ENCODE assay signal across 9 mouse cellular contexts in the genomic region with DNA sequence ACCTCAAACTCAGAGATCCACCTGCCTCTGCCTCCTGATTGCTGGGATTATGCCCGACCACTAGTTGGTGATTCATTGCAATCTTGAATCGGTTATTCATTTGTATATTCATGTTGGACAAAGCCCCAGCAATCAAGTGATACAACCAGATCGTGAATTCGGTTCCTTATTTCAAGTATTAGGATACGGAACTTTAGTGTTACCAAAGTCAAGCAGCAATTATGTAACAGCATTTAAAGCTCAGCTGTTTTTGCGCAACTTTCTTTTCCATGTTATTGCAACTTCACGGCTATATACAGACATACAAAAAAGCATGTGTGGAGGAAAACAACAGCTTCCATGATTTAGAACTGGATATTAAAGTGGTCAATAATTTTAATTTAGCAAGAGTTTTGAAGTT. TPM values are rescaled to one million over a fixed set of nuclear protein-coding genes. Genes with fewer than 3 reads are reported as not detected.
DNase-seq lines count a peak whose midpoint lies in the region; ATAC-seq and TF ChIP-seq lines count a peak whose summit lies in the region.
"Had no signal": no experiment of that assay in that cellular context is flagged by ENCODE, and none has a peak within 500 bp of the region (broad histone marks: within the 10 kb centered on the region; RNA-seq: fewer than 3 reads in every experiment).

No protein-coding gene starts in this region.

- no peak for DNase-seq in heart, postnatal 0 days (ENCODE audit: low spot score)
- no peak for DNase-seq in heart, postnatal 36 days
- DNase-seq in adipocyte (ENCODE audit: low spot score), result peak; percentile 21
- DNase-seq in right cerebral cortex, postnatal 36 days (ENCODE audit: low spot score in 2 of 2), result no peak
- DNase-seq in right cerebral cortex, adult 2 months (ENCODE audit: low spot score in 2 of 2), result no peak
- no peak for DNase-seq in right cerebral cortex, postnatal 10 days (ENCODE audit: low spot score in 2 of 2)

- H3K36me3 ChIP-seq in heart, postnatal 0 days (replicated peaks; ENCODE audit: control insufficient read depth, insufficient read depth, low read length), result no peaks in the 10 kb centered on the region
- H3K36me3 ChIP-seq in hindbrain, embryonic 15.5 days, result no peaks in the 10 kb centered on the region
- no peaks in the 10 kb centered on the region for H3K36me3 ChIP-seq in midbrain, embryonic 15.5 days (replicated peaks)

- peaks cover 11% of the 10 kb centered on the region for H3K4me1 ChIP-seq in heart, postnatal 0 days (ENCODE audit: control insufficient read depth, insufficient read depth)
- peaks cover 32% of the 10 kb centered on the region for H3K4me1 ChIP-seq in hindbrain, embryonic 15.5 days (replicated peaks)
- H3K4me1 ChIP-seq in midbrain, embryonic 15.5 days, result peaks cover 28% of the 10 kb centered on the region

- no peak overlapping the region for H3K9ac ChIP-seq in heart, postnatal 0 days (replicated peaks; ENCODE audit: low read depth, low read length)
- no peak overlapping the region; the same call in 1 of the 2 replicates for H3K9ac ChIP-seq in hindbrain, embryonic 15.5 days
- no peak overlapping the region for H3K9ac ChIP-seq in midbrain, embryonic 15.5 days

- no peak for TF ChIP-seq EP300 in heart, postnatal 0 days (IDR thresholded peaks at IDR 0.05; ENCODE audit: low read depth)

- H3K9me3 ChIP-seq in heart, postnatal 0 days (replicated peaks; ENCODE audit: control insufficient read depth, low read length), result no peaks in the 10 kb centered on the region
- H3K9me3 ChIP-seq in hindbrain, embryonic 15.5 days, result no peaks in the 10 kb centered on the region
- no peaks in the 10 kb centered on the region for H3K9me3 ChIP-seq in midbrain, embryonic 15.5 days

- H3K4me2 ChIP-seq in heart, postnatal 0 days (ENCODE audit: low read depth, low read length), result no peak overlapping the region
- H3K4me2 ChIP-seq in hindbrain, embryonic 15.5 days, result peak overlapping the region; percentile 67
- H3K4me2 ChIP-seq in midbrain, embryonic 15.5 days, result peak overlapping the region; percentile 86; the same call in 1 of the 2 replicates

- no peak overlapping the region for H3K27ac ChIP-seq in heart, postnatal 0 days (ENCODE audit: low read depth)
- peak overlapping the region; percentile 95; the same call in 1 of the 2 replicates for H3K27ac ChIP-seq in hindbrain, embryonic 15.5 days (replicated peaks)
- 0 out of 2 replicates have a peak overlapping the region, but pooled peaks have one; percentile 92 for H3K27ac ChIP-seq in midbrain, embryonic 15.5 days

- intact Hi-C loops in heart, postnatal 36 days (cut with DNase I), result no loop called here

- TF ChIP-seq CTCF in heart, postnatal 0 days (IDR thresholded peaks at IDR 0.05; ENCODE audit: low read depth), result no peak

- ATAC-seq in heart, postnatal 0 days (ENCODE audit: insufficient read depth, low read depth), result no peak
- ATAC-seq in hindbrain, embryonic 15.5 days (ENCODE audit: low FRiP score, low read depth), result no peak
- ATAC-seq in midbrain, embryonic 15.5 days (replicated peaks), result no peak

- no peaks in the 10 kb centered on the region for H3K27me3 ChIP-seq in heart, postnatal 0 days (ENCODE audit: control insufficient read depth, insufficient read depth, low read length)
- no peaks in the 10 kb centered on the region for H3K27me3 ChIP-seq in hindbrain, embryonic 15.5 days
- H3K27me3 ChIP-seq in midbrain, embryonic 15.5 days (replicated peaks), result no peaks in the 10 kb centered on the region

- peak overlapping the region; percentile 72 for H3K4me3 ChIP-seq in heart, postnatal 0 days (ENCODE audit: low read depth, low read length)
- H3K4me3 ChIP-seq in hindbrain, embryonic 15.5 days, result peak overlapping the region; percentile 86
- H3K4me3 ChIP-seq in midbrain, embryonic 15.5 days, result peak overlapping the region; percentile 96

- WGBS in heart, postnatal 0 days, result 69% methylated on average over 7 of the region's 7 CpGs
- 71% methylated on average over 7 of the region's 7 CpGs for WGBS in hindbrain, embryonic 15.5 days
- 72% methylated on average over 7 of the region's 7 CpGs for WGBS in midbrain, embryonic 15.5 days

RNA-seq across cellular contexts. Expression of a gene that starts 0.4 kb away (rescaled TPM):
- 18.1 and 30.8 TPM in 2 replicates for total RNA-seq in heart, postnatal 0 days (2014; rRNA removed; ENCODE audit: low replicate concordance)
- polyA plus RNA-seq in heart, postnatal 0 days (2015; fragmentation: Nextera tagmentation; extraction: Ambion mirVana), result 17.0 and 17.2 TPM in 2 replicates
- 10 to 100 TPM; 27.8 to 28.8 TPM for total RNA-seq in heart, postnatal 36 days (2021)
- polyA plus RNA-seq in hindbrain, embryonic 15.5 days (2015; fragmentation: Nextera tagmentation; extraction: Ambion mirVana), result 95.4 and 100 TPM in 2 replicates
- polyA plus RNA-seq in midbrain, embryonic 15.5 days (2015; fragmentation: Nextera tagmentation; extraction: Ambion mirVana), result 86.4 and 94.7 TPM in 2 replicates

RNA-seq across cellular contexts. Expression of a gene that starts 60.0 kb away (rescaled TPM):
- total RNA-seq in heart, postnatal 0 days (2014; rRNA removed; ENCODE audit: low replicate concordance), result not detected in 2 replicates
- polyA plus RNA-seq in heart, postnatal 0 days (2015; fragmentation: Nextera tagmentation; extraction: Ambion mirVana), result not detected in 2 replicates
- total RNA-seq in heart, postnatal 36 days (2021), result not detected
- polyA plus RNA-seq in hindbrain, embryonic 15.5 days (2015; fragmentation: Nextera tagmentation; extraction: Ambion mirVana), result not detected in 2 replicates
- polyA plus RNA-seq in midbrain, embryonic 15.5 days (2015; fragmentation: Nextera tagmentation; extraction: Ambion mirVana), result not detected in 2 replicates
- total RNA-seq: gastrocnemius, adult 8-10 months had no signal
